Mouse (Mus musculus) kidney, embryonic 16.5 days (tissue): Measurements from ENCODE around the gene Smarcd1. TPM values are rescaled to one million over a fixed set of nuclear protein-coding genes. Genes with fewer than 3 reads are reported as not detected.

Experiments
- ATAC-seq: fragments of 200-750 bp; cut with Nextera tagmentation; 2 replicates; pipeline ENCODE4 v1.8.0; 2017; ENCODE audit warnings: moderate TSS enrichment; ENCODE audit not compliant: low FRiP score, low TSS enrichment
- H3K27ac ChIP-seq: fragments of 300-500 bp; sonication (generic); 2 replicates; pipeline ENCODE4 v1.5.1; 2014; ENCODE audit warnings: low read length
- H3K27me3 ChIP-seq: fragments of 300-500 bp; sonication (generic); 2 replicates; pipeline ENCODE4 v1.6.1; 2014; ENCODE audit warnings: low read length, control low read depth, mixed read lengths; ENCODE audit not compliant: insufficient read depth
- H3K36me3 ChIP-seq: fragments of 300-500 bp; sonication (generic); 2 replicates; pipeline ENCODE4 v1.6.1; 2014; ENCODE audit warnings: low read length, control low read depth, mixed read lengths; ENCODE audit not compliant: insufficient read depth
- H3K4me1 ChIP-seq: fragments of 300-500 bp; sonication (generic); 2 replicates; pipeline ENCODE4 v1.6.1; 2014; ENCODE audit warnings: low read length, control low read depth, mixed read lengths; ENCODE audit not compliant: insufficient read depth
- H3K4me2 ChIP-seq: fragments of 300-500 bp; sonication (generic); replicated peaks from 2 replicates; pipeline ENCODE4 v1.6.1; 2014; ENCODE audit warnings: low read depth, low read length
- H3K4me3 ChIP-seq: fragments of 300-500 bp; sonication (generic); 2 replicates; pipeline ENCODE4 v1.5.1; 2014; ENCODE audit warnings: mild to moderate bottlenecking, low read length
- H3K9ac ChIP-seq: fragments of 300-500 bp; sonication (generic); replicated peaks from 2 replicates; pipeline ENCODE4 v1.6.1; 2014; ENCODE audit warnings: low read length
- H3K9me3 ChIP-seq: fragments of 300-500 bp; sonication (generic); 2 replicates; pipeline ENCODE4 v1.6.1; 2016; ENCODE audit warnings: low read length, control low read depth
- WGBS: fragments of 180-500 bp; shearing (Covaris S2); extraction: QIAGEN DNeasy Blood & Tissue Kit; methylation state at CpG from one replicate; pipeline ENCODE4 v1.1.7; 2014; 5-methylcytosine and 5-hydroxymethylcytosine counted together
- polyA plus RNA-seq: library from polyadenylated mRNA; unstranded; fragments of >200 nt; fragmentation: Nextera tagmentation; extraction: Ambion mirVana; gene quantifications from 2 replicates; pipeline ENCODE4 v1.2.1, GENCODE M21; 2015

The Smarcd1 gene
- polyA plus RNA-seq, 1 experiment from 2014 or later: 49.8 TPM

DNA sequence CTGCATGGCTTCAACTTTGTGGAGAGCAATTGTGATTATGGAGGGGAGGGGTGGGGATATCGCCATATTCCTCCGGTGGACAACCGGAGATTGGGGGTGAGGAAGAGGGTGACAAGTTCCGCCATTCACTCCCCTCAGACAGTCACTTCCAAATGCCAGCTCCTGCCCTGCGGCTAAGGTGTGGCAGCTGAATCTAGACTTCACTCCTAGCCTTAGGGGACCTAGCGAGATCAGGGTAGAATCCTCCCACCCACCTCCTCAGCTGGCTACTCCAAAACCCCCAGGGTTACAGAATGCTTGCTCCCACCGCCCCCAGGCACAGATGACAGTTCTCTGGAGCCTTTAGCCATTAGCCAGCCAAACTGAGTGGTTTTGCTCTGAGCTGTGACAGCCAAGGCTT is 22.9 kb upstream of the Smarcd1 start:
- H3K27ac ChIP-seq: no peak overlapping the region
- WGBS: 48% methylated on average over 7 of the region's 7 CpGs
- H3K9ac ChIP-seq: no peak overlapping the region
- no peak overlapping the region for H3K4me2 ChIP-seq
- no peaks in the 10 kb centered on the region for H3K36me3 ChIP-seq
- no peaks in the 10 kb centered on the region for H3K4me1 ChIP-seq
- H3K27me3 ChIP-seq: peaks cover 4% of the 10 kb centered on the region; the same call in 1 of the 2 replicates
- no peaks in the 10 kb centered on the region for H3K9me3 ChIP-seq
- no peak overlapping the region for H3K4me3 ChIP-seq
- ATAC-seq: no peak

DNA sequence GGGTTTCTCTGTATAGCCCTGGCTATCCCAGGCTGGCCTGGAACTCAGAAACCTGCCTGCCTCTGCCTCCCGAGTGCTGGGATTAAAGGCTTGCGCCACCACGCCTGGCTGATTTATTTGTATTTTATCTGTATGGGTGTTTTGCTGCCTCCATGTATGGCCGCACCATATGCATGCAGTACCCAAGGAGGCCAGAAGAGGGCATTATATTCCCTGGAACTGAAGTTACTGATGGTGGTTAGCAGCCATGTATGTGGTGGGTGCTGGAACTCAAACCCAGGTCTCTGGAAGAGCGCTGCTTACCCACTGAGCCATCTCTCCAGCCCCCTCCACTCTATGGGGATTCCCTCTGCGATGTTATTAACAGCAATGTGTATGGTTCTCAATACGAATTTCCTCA is 19.0 kb upstream of the Smarcd1 start:
- no peak overlapping the region for H3K9ac ChIP-seq
- H3K4me1 ChIP-seq: no peaks in the 10 kb centered on the region
- 87% methylated on average over 7 of the region's 7 CpGs for WGBS
- H3K27me3 ChIP-seq: no peaks in the 10 kb centered on the region
- H3K4me3 ChIP-seq: no peak overlapping the region
- H3K36me3 ChIP-seq: no peaks in the 10 kb centered on the region
- H3K4me2 ChIP-seq: no peak overlapping the region
- no peak for ATAC-seq
- H3K9me3 ChIP-seq: no peaks in the 10 kb centered on the region
- no peak overlapping the region for H3K27ac ChIP-seq

DNA sequence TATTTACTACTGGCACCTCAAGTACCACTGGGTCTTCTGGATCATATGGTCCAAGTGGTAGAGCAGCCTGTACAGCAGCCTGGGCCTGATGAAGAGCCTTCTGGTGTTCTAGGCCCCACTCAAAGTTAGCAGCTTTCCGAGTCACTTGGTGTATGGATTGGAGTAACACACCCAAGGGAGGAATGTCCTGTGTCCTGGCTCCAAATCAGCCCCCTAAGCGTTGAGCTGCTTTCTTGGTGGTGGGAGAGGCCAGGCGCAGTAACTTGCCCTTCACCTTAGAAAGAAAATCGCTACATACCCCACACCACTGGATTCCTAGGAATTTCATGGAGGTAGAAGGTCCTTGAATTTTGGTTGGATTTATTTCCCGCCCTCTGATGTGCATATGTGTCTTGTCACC is 17.8 kb upstream of the Smarcd1 start:
- Histone ChIP-seq H3K4me2 (no peak overlapping the region), H3K4me3 (no peak overlapping the region), H3K9me3 (no peaks in the 10 kb centered on the region), H3K27me3 (no peaks in the 10 kb centered on the region), H3K9ac (no peak overlapping the region), H3K4me1 (no peaks in the 10 kb centered on the region), H3K36me3 (no peaks in the 10 kb centered on the region), H3K27ac (no peak overlapping the region)
- ATAC-seq: no peak
- WGBS: 91% methylated on average over 5 of the region's 5 CpGs

DNA sequence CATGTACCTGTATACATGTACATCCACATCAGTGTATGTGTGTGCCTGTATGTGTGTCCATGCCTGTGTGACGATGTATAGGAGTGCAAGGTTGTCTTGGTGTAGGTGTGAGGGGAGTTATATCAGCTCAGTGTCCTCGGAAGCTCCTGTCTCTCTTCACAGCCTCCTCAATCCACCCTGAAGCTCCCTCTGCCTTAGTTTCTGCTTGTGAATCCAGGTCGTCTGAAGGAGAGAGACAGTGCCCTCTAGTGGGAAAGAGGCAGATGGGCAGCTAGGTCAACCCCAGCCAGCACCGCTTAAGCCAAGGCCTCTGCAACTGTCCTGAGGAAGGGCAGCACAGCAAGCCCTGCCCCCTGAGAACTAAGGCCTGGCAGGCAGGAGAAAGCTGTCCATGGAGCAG is 13.2 kb upstream of the Smarcd1 start:
- no peak overlapping the region for H3K9ac ChIP-seq
- H3K27me3 ChIP-seq: no peaks in the 10 kb centered on the region
- H3K36me3 ChIP-seq: no peaks in the 10 kb centered on the region
- ATAC-seq: no peak
- no peaks in the 10 kb centered on the region for H3K9me3 ChIP-seq
- H3K27ac ChIP-seq: no peak overlapping the region
- 3% methylated on average over 4 of the region's 4 CpGs for WGBS
- H3K4me3 ChIP-seq: no peak overlapping the region
- no peaks in the 10 kb centered on the region for H3K4me1 ChIP-seq
- no peak overlapping the region for H3K4me2 ChIP-seq

DNA sequence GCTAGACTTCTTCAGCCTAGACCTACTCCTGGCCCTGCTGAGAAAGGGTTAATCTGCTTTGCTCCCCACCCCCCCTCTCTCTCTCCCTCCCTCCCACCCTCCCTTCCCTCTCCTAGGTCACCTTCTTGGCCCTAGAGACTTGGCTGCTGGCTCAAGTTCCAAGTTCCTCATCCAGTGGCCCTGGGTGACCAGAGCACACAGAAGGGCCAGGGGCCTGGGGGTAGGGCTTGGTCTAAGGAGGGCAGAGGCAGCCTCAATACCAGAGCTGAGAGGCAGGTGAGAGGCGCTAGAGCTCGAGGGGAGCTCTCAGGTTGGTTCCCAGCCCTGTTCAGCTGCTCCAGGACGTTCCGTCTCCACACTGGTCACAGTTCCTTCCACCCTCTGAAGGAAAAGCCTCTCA is 11.0 kb upstream of the Smarcd1 start:
- Histone ChIP-seq H3K9me3 (no peaks in the 10 kb centered on the region), H3K36me3 (no peaks in the 10 kb centered on the region), H3K4me3 (no peak overlapping the region), H3K27ac (no peak overlapping the region), H3K9ac (no peak overlapping the region), H3K27me3 (no peaks in the 10 kb centered on the region), H3K4me1 (no peaks in the 10 kb centered on the region), H3K4me2 (no peak overlapping the region)
- 3% methylated on average over 4 of the region's 4 CpGs for WGBS
- no peak for ATAC-seq

DNA sequence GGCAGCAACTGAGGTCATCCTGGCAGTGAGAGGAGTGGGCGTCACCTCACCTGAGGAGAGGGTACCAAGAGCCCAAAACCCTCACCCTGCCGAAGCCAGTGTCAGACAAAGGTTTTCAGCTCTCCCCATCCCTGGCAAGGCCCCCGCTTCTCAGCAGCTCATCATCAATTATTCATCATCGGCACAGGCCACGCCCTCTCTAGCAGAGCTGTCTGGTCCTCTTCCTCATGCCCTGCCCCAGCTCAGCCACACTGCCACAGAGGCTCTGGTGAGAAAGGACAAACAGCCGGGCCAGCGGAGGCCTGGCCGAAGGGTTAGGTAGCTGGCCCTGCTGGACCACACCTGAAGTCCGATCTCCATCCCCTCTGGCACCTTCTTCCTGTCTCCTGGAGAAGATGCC is 10.0 kb upstream of the Smarcd1 start:
- ATAC-seq: no peak
- Histone ChIP-seq H3K4me3 (no peak overlapping the region), H3K4me2 (no peak overlapping the region), H3K4me1 (no peaks in the 10 kb centered on the region), H3K36me3 (no peaks in the 10 kb centered on the region), H3K9ac (no peak overlapping the region), H3K27ac (no peak overlapping the region), H3K27me3 (no peaks in the 10 kb centered on the region), H3K9me3 (no peaks in the 10 kb centered on the region)
- whole genome bisulfite sequencing: 45% methylated on average over 9 of the region's 9 CpGs

DNA sequence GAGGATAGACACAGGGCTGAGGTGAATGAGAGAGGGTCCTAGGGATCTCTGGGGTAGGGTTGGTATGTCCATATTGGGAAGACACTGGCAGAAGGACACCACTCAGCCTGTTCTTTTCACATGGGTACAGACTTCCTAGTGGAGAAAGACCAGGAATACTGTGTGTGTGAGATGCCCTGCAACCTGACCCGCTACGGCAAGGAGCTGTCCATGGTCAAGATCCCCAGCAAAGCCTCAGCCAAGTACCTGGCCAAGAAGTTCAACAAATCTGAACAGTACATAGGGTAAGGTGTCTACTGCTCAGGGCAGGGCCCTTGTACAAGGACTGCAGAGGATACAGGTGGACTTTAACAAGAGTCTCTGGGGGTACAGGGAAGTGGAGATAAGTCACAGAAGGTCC is 4.6 kb upstream of the Smarcd1 start:
- Histone ChIP-seq H3K4me1 (peaks cover 9% of the 10 kb centered on the region; the same call in 1 of the 2 replicates), H3K9ac (no peak overlapping the region), H3K4me3 (no peak overlapping the region), H3K36me3 (no peaks in the 10 kb centered on the region), H3K4me2 (no peak overlapping the region), H3K27ac (no peak overlapping the region), H3K27me3 (no peaks in the 10 kb centered on the region), H3K9me3 (no peaks in the 10 kb centered on the region)
- 8% methylated on average over 2 of the region's 2 CpGs for WGBS
- ATAC-seq: no peak

DNA sequence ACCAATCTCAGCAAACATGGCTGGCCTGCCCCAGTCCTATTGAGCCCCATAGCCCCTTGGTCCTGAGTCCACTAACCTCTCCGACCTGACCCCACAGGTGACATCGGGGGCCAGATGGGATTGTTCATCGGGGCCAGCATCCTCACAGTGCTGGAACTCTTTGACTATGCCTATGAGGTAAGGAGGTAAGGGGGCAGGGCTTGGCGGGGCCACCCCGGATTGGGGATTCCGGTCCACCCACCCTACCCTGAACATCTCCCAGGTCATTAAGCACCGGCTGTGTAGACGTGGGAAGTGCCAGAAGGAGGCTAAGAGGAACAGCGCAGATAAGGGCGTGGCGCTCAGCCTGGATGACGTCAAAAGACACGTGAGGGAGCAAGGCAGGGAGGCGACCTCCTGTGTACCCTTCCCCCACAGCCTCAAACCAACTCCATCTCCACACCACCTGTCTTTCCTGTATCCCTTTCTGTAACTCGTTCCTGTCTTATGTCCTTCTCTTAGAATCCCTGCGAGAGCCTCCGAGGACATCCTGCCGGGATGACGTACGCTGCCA is 3.3 kb upstream of the Smarcd1 start:
- no peak overlapping the region for H3K9ac ChIP-seq
- WGBS: 32% methylated on average over 20 of the region's 20 CpGs
- no peak overlapping the region for H3K27ac ChIP-seq
- no peaks in the 10 kb centered on the region for H3K27me3 ChIP-seq
- no peaks in the 10 kb centered on the region for H3K9me3 ChIP-seq
- H3K36me3 ChIP-seq: no peaks in the 10 kb centered on the region
- ATAC-seq: no peak
- no peak overlapping the region for H3K4me3 ChIP-seq
- H3K4me1 ChIP-seq: peaks cover 19% of the 10 kb centered on the region
- H3K4me2 ChIP-seq: peak overlapping the region; percentile 32

DNA sequence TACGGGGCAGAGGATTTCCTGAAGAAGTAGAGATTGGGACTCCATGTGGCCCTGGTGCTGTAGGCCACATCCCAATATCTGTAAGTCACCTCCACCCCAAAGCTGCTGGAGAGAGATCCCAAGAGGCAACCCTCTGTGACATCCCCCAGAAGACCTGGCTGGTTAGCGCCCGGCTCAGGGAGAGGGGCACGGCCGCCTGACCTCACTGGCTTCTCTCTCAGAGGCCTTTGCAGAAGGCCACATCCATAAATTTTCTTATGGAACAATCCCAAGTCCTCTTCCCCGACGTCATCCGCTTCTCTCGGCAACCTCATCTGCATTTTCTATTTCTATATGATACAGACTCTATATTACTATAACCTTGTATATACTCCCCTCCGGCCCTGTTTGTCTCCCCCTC is 2.2 kb upstream of the Smarcd1 start:
- 74% methylated on average over 10 of the region's 10 CpGs for WGBS
- Histone ChIP-seq H3K9me3 (no peaks in the 10 kb centered on the region), H3K4me2 (no peak overlapping the region), H3K4me1 (peaks cover 30% of the 10 kb centered on the region), H3K27ac (no peak overlapping the region), H3K4me3 (no peak overlapping the region), H3K27me3 (no peaks in the 10 kb centered on the region), H3K36me3 (peaks cover 11% of the 10 kb centered on the region; the same call in 1 of the 2 replicates), H3K9ac (no peak overlapping the region)
- ATAC-seq: no peak

DNA sequence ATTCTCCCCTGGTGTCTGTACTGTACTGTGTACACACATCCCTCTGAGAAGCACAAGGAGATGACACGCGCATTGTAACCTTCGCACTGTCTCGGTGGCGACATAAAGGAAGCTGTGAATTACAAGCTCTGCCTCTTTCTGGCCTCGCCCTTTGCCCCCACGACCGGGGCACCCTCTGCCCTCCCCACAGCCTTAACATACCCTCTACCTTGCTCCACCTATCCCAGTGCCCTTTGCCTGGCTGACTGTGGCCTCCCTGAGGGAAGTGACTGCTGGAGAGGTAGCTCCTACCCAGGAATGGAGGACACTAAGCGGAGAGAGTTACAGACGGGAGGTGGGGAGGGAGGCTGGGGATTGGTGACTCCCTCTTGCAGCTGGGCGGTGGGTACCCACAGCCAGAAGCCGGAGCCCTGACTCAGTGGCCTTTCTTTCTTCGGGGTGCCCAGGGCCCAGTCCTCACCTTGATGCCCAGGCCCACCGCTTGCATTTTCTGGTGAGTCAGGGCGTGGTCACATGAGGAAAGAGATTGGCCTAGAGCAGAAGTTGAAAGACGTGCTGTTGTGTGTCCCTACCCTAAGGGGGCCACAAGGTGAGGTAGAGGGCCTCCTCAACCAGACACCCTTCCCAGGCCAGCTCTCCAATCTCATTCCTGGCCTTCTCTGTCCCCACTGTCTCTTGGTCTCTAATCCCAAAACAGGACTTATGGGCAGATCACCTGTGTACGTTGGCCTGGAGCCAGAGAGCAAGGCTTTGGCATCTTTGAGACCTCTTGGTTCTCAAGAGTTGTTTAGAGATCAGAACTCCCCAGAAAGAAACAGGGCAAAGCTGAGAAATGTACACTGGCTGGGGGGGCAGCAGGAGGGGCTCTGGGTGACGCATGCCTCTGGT is 1.5 kb upstream of the Smarcd1 start:
- no peak overlapping the region for H3K27ac ChIP-seq
- no peaks in the 10 kb centered on the region for H3K9me3 ChIP-seq
- no peak overlapping the region for H3K9ac ChIP-seq
- no peak overlapping the region for H3K4me2 ChIP-seq
- ATAC-seq: no peak
- peaks cover 32% of the 10 kb centered on the region for H3K4me1 ChIP-seq
- H3K27me3 ChIP-seq: no peaks in the 10 kb centered on the region
- H3K36me3 ChIP-seq: peaks cover 14% of the 10 kb centered on the region
- H3K4me3 ChIP-seq: no peak overlapping the region
- WGBS: 85% methylated on average over 18 of the region's 18 CpGs
